ENCODE assay signal across 21 mouse cellular contexts in the genomic region with DNA sequence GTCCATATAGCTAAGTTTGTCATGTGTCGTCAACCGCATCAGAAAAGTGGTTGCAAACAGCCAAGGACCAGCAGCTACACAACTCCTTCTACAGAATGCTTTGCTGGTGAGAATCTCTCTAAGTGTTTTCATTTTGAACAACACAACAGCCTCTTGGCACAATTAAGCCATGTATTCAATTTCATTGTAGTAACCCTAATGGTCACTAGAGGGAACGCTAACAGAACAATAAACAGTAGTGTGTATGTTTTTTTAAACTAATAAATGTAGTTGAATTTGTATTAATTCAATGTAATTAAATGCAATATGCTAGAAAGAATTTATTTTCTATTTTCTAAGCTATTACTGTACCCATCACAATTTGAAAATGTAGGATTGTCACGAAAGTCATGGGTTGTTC.
A peak's percentile ranks its signal among the peaks of the same experiment; 100 is the strongest.
DNase-seq lines count a peak whose midpoint lies in the region; ATAC-seq and TF ChIP-seq lines count a peak whose summit lies in the region.
"Had no signal": no experiment of that assay in that cellular context is flagged by ENCODE, and none has a peak within 500 bp of the region (broad histone marks: within the 10 kb centered on the region; RNA-seq: fewer than 3 reads in every experiment).

No protein-coding gene starts in this region.

- TF ChIP-seq POLR2A in MEL (IDR thresholded peaks at IDR 0.05; ENCODE audit: control insufficient read depth in 1 of 2, insufficient read depth in 1 of 2, low read depth in 1 of 2, low read length in 2 of 2, poor library complexity in 1 of 2) = no peak

- H3K9ac ChIP-seq in heart, postnatal 0 days (replicated peaks; ENCODE audit: low read depth, low read length) = no peak overlapping the region
- H3K9ac ChIP-seq in MEL (ENCODE audit: control insufficient read depth, low read depth, low read length, poor library complexity, severe bottlenecking) = no peak overlapping the region
- H3K9ac ChIP-seq: embryonic facial prominence, embryonic 15.5 days; heart, embryonic 12.5 days; hindbrain, embryonic 13.5 days had no signal

- no peak overlapping the region for H3K27ac ChIP-seq in heart, postnatal 0 days (ENCODE audit: low read depth)
- H3K27ac ChIP-seq in layer of hippocampus, adult 2 months = no peak overlapping the region
- H3K27ac ChIP-seq in MEL (ENCODE audit: control insufficient read depth, low read depth, low read length) = no peak overlapping the region
- H3K27ac ChIP-seq: embryonic facial prominence, embryonic 15.5 days; forebrain, embryonic 10.5 days; gastrocnemius, adult 2 months; hindbrain, embryonic 13.5 days had no signal

- DNase-seq in heart, postnatal 0 days (ENCODE audit: low spot score) = no peak
- DNase-seq in heart, postnatal 36 days = no peak
- DNase-seq in layer of hippocampus, adult 2 months (ENCODE audit: low spot score in 2 of 2) = no peak
- no peak for DNase-seq in layer of hippocampus, postnatal 25 days (ENCODE audit: extremely low spot score in 1 of 2, low spot score in 1 of 2)
- DNase-seq in 3T3-L1 (ENCODE audit: low read depth, low spot score) (peak; percentile 18), MEL (ENCODE audit: low read depth, low spot score) (peak; percentile 34)
- DNase-seq in right cerebral cortex, postnatal 25 days = no peak
- DNase-seq: adrenal gland, postnatal 10 days; cerebellum, adult 11 months; cerebellum, adult 8-10 months; cerebellum, postnatal 14 days; embryo, embryonic 11 days; gastrocnemius, adult 2 months; gastrocnemius, postnatal 25 days; heart, postnatal 4 days had no signal

- no peak overlapping the region for H3K4me2 ChIP-seq in heart, postnatal 0 days (ENCODE audit: low read depth, low read length)
- H3K4me2 ChIP-seq: embryonic facial prominence, embryonic 15.5 days; heart, embryonic 12.5 days; hindbrain, embryonic 13.5 days had no signal

- WGBS in heart, postnatal 0 days = 80% methylated on average over 4 of the region's 4 CpGs

- no peaks in the 10 kb centered on the region for H3K4me1 ChIP-seq in heart, postnatal 0 days (ENCODE audit: control insufficient read depth, insufficient read depth)
- H3K4me1 ChIP-seq in MEL (ENCODE audit: control insufficient read depth in 1 of 2, insufficient read depth in 2 of 2, low read length in 2 of 2) = peaks cover 0 to 4% of the 10 kb centered on the region in 2 experiments; a peak in 1 of 4 replicates
- H3K4me1 ChIP-seq: embryonic facial prominence, embryonic 15.5 days; heart, embryonic 12.5 days; hindbrain, embryonic 13.5 days had no signal

- 0 out of 2 replicates have a peak, but pooled peaks have one; percentile 8 for TF ChIP-seq CTCF in heart, postnatal 0 days (IDR thresholded peaks at IDR 0.05; ENCODE audit: low read depth)
- TF ChIP-seq CTCF in layer of hippocampus, adult 2 months (conservative IDR thresholded peaks at IDR 0.05) = peak; percentile 73
- peak in 2 of 3 experiments; percentile 8 to 39; a peak in 2 of 6 replicates for TF ChIP-seq CTCF in MEL (IDR thresholded peaks at IDR 0.05 in 2 of 3, conservative IDR thresholded peaks at IDR 0.05 in 1 of 3; ENCODE audit: control insufficient read depth in 1 of 3, insufficient read depth in 1 of 3, low read depth in 2 of 3, low read length in 3 of 3, poor library complexity in 1 of 3, severe bottlenecking in 1 of 3)

- no peaks in the 10 kb centered on the region for H3K36me3 ChIP-seq in heart, postnatal 0 days (replicated peaks; ENCODE audit: control insufficient read depth, insufficient read depth, low read length)
- no peaks in the 10 kb centered on the region for H3K36me3 ChIP-seq in MEL (ENCODE audit: control insufficient read depth in 1 of 2, insufficient read depth in 2 of 2, low read length in 2 of 2)
- H3K36me3 ChIP-seq: embryonic facial prominence, embryonic 15.5 days; forebrain, embryonic 10.5 days; G1E; heart, embryonic 12.5 days; hindbrain, embryonic 13.5 days had no signal

- peak; percentile 46 for TF ChIP-seq RAD21 in MEL (IDR thresholded peaks at IDR 0.05; ENCODE audit: low read depth, low read length)

- no peak for ATAC-seq in heart, postnatal 0 days (ENCODE audit: insufficient read depth, low read depth)

- no peak overlapping the region for H3K4me3 ChIP-seq in heart, postnatal 0 days (ENCODE audit: low read depth, low read length)
- no peak overlapping the region for H3K4me3 ChIP-seq in layer of hippocampus, adult 2 months
- H3K4me3 ChIP-seq in MEL (ENCODE audit: control insufficient read depth in 1 of 2, insufficient read depth in 1 of 2, low read depth in 2 of 2, low read length in 2 of 2) = no peak overlapping the region
- H3K4me3 ChIP-seq: embryonic facial prominence, embryonic 15.5 days; erythroblast, embryonic 14.5 days; forebrain, embryonic 10.5 days; gastrocnemius, adult 2 months; heart, embryonic 12.5 days; hindbrain, embryonic 13.5 days had no signal

- no peaks in the 10 kb centered on the region for H3K79me2 ChIP-seq in MEL (ENCODE audit: control insufficient read depth, insufficient read depth, low read length, poor library complexity)

- H3K9me3 ChIP-seq in heart, postnatal 0 days (replicated peaks; ENCODE audit: control insufficient read depth, low read length) = no peaks in the 10 kb centered on the region
- no peaks in the 10 kb centered on the region for H3K9me3 ChIP-seq in MEL (replicated peaks; ENCODE audit: insufficient read depth, low read length)
- H3K9me3 ChIP-seq: embryonic facial prominence, embryonic 15.5 days; forebrain, embryonic 10.5 days; heart, embryonic 12.5 days; hindbrain, embryonic 13.5 days had no signal

- TF ChIP-seq EP300 in heart, postnatal 0 days (IDR thresholded peaks at IDR 0.05; ENCODE audit: low read depth) = no peak
- no peak for TF ChIP-seq EP300 in MEL (IDR thresholded peaks at IDR 0.05; ENCODE audit: low read depth in 1 of 2, low read length in 2 of 2)

- H3K27me3 ChIP-seq in heart, postnatal 0 days (ENCODE audit: control insufficient read depth, insufficient read depth, low read length) = no peaks in the 10 kb centered on the region
- H3K27me3 ChIP-seq in MEL (ENCODE audit: control insufficient read depth in 1 of 2, insufficient read depth in 2 of 2, low read length in 2 of 2) = no peaks in the 10 kb centered on the region
- H3K27me3 ChIP-seq: embryonic facial prominence, embryonic 15.5 days; heart, embryonic 12.5 days; hindbrain, embryonic 13.5 days had no signal

- intact Hi-C loops in heart, postnatal 36 days (cut with DNase I) = no loop called here

TF ChIP-seq in MEL, 35 proteins besides CTCF, POLR2A, EP300 and RAD21:
- TF ChIP-seq MEF2A (IDR thresholded peaks at IDR 0.05; ENCODE audit: extremely low read depth, insufficient replicate concordance, low read depth, low read length, poor library complexity, severe bottlenecking) (no peak), HCFC1 (IDR thresholded peaks at IDR 0.05; ENCODE audit: low read depth, low read length) (no peak), SMC3 (IDR thresholded peaks at IDR 0.05; ENCODE audit: low read depth, low read length) (peak; percentile 42; the same call in 1 of the 2 replicates), KAT2A (conservative IDR thresholded peaks at IDR 0.05; ENCODE audit: low read depth, low read length) (no peak), MAX (IDR thresholded peaks at IDR 0.05; ENCODE audit: low read length) (no peak), JUND (IDR thresholded peaks at IDR 0.05; ENCODE audit: low read depth, low read length) (no peak), POLR2AphosphoS5 (IDR thresholded peaks at IDR 0.05; ENCODE audit: borderline replicate concordance, low read depth, low read length) (no peak)

Comparison
In these comparisons a context has a peak if more than half of its experiments do, and no peak if none do; other contexts are left out.
1. DNase-seq: peak in 3T3-L1 (single experiment) and MEL (single experiment); none in heart, postnatal 0 days (single experiment), heart, postnatal 36 days (0 of 2), layer of hippocampus, adult 2 months (0 of 2), layer of hippocampus, postnatal 25 days (0 of 2) and right cerebral cortex, postnatal 25 days (single experiment).
2. CTCF ChIP-seq: peak in every context shown above with its lines; median percentile 73 in layer of hippocampus, adult 2 months; 24 in MEL; 8 in heart, postnatal 0 days.